Mouse (Mus musculus) left cerebral cortex, postnatal 14 days (tissue): ENCODE measurements around the gene B4galnt1. TPM values are rescaled to one million over a fixed set of nuclear protein-coding genes. Genes with fewer than 3 reads are reported as not detected.
A peak's percentile ranks its signal among the peaks of the same experiment; 100 is the strongest.

Experiments
- DNase-seq, 2 experiments: peaks; one replicate each; pipeline ENCODE4 v3.0.0; 2021 to 2022; ENCODE audit warnings: low spot score in 2 of 2, mixed read lengths in 1 of 2
- intact Hi-C: fragments of 180-260 bp; cut with DNase I; formaldehyde crosslinking; loops from one replicate; pipeline ENCODE4 v1.15.1; 2025
- total RNA-seq, 2 experiments: library from RNA; stranded (reverse); gene quantifications; 2 replicates each; pipeline ENCODE4 v1.2.3; 2021

B4galnt1 gene
- total RNA-seq, 2 experiments from 2014 or later = 108 to 110 TPM

- DNase-seq = no peak
- intact Hi-C loops = loop anchor here (2.0 kb wide), 1 partner anchor 43 kb away; no protein-coding TSS in a partner anchor
Observed at GRCm38 (mm10) chr10:127165654-127166403, 804 bp downstream of the B4galnt1 start.

GRCm38 (mm10) chr10:127166404-127166715, 1.3 kb downstream of the B4galnt1 start:
- intact Hi-C loops = no loop called here
- no peak for DNase-seq

GRCm38 (mm10) chr10:127166771-127167613, 2.0 kb downstream of the B4galnt1 start:
- DNase-seq = no peak
- intact Hi-C loops = no loop called here

- intact Hi-C loops = no loop called here
- DNase-seq = no peak
Observed at GRCm38 (mm10) chr10:127167614-127168192, 2.7 kb downstream of the B4galnt1 start.

- no peak for DNase-seq
- intact Hi-C loops = loop anchor here (5.0 kb wide), 1 partner anchor 93 kb away; the partner anchor contains the start of gene Agap2
Observed at GRCm38 (mm10) chr10:127170002-127170401, 5.0 kb downstream of the B4galnt1 start.

GRCm38 (mm10) chr10:127170837-127171272, 5.8 kb downstream of the B4galnt1 start:
- intact Hi-C loops = loop anchor here (5.0 kb wide), 1 partner anchor 94 kb away; the partner anchor contains the start of gene Agap2
- DNase-seq = no peak

DNA sequence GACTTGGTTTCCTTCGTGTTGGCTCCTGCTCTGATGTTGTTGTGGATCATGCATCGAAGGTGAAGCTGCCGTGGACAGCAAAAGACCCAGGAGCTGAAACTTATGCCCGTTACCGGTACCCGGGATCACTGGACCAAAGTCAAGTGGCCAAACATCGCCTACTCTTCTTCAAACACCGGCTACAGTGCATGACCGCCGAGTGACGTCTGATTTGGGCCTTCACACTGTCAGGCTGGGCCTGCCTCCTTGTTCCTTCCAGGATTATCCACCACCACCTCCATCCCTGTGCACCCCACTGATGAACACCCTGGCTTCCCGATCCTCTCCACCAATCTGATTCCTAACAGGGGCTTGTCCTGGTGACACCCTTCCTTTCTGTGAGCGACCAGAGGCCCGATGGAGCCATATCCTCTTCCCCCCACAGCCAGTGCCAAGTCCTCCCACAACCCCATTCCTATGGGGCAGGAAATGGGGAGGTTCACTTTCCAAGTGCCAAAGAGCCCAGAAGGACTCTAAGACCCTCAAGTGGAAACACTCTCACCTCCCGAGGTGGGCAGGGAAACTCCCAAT, 6.7 kb downstream of the B4galnt1 start:
- intact Hi-C loops = loop anchor here (5.0 kb wide), 1 partner anchor 94 kb away; the partner anchor contains the start of gene Agap2
- no peak for DNase-seq

DNA sequence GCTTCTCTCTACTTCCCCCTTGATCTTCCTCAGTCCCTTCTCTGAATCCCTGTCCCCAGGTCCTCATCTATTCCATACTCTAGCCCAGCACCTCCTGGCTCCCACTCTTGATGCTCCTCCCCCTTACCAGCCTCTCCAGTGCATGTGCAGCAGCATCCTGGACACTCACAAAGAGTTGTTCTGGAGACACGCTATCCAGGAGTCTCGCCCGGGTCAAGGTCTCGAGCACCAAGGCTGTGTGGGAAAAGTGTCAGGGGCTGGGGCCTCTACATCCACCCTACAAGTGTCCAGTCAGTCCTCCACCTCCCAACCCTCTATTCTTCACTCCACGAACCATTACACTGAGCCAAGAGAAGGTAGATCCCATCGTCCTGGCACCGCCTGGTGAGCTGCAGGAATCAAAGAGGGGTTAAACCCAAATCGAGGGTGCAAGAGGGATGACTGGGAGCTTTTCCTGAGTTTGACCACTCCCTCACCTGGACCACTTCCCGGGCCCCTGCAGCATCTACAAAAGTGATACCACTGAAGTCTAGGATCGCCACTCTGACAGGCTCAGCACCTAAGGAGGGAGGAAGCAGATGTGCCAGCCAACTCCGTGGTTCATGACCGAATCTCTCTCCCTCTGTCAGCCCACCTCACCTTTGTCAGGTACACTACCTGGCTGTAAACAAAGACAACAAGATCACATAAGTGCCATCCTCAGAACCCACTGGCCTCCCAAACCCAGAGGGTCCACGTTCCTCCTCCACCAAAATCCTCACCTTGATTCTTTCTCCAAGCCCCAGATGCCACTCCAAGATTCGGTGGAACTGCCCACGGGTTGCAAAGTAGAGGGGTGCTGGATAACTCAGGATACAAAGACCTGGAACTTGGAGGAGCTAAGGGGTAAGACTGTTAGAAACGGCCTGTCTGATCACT, 8.4 kb downstream of the B4galnt1 start:
- DNase-seq = no peak
- intact Hi-C loops = loop anchor here (5.0 kb wide), 1 partner anchor 96 kb away; the partner anchor contains the start of gene Agap2

GRCm38 (mm10) chr10:127174170-127174569, 9.1 kb downstream of the B4galnt1 start:
- intact Hi-C loops = loop anchor here (5.0 kb wide), 1 partner anchor 97 kb away; the partner anchor contains the start of gene Agap2
- DNase-seq = no peak

- intact Hi-C loops = no loop called here
- no peak for DNase-seq
Observed at GRCm38 (mm10) chr10:127176228-127176627, 11.2 kb downstream of the B4galnt1 start.

DNA sequence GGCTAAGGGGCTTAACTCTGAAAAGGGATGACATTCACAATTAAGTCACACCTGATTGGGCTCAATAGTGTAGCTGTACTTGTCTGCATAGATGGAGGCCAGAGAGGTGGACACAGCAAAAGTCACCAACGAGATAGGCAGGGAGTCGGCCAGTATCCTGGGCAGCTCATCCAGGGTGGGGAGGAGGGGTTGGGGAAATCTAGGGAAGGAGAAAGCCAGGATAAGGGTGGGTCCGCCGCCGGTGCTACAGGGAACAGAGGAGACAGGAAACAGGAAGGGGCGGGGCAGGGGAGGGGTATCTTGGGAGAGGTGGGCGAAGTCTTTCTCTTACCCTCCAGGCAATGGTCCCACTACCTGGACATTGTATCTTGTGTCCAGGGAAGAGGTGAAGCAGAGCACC, 11.7 kb downstream of the B4galnt1 start:
- no peak for DNase-seq
- intact Hi-C loops = loop anchor here (1.0 kb wide), 1 partner anchor 53 kb away; no protein-coding TSS in a partner anchor

DNA sequence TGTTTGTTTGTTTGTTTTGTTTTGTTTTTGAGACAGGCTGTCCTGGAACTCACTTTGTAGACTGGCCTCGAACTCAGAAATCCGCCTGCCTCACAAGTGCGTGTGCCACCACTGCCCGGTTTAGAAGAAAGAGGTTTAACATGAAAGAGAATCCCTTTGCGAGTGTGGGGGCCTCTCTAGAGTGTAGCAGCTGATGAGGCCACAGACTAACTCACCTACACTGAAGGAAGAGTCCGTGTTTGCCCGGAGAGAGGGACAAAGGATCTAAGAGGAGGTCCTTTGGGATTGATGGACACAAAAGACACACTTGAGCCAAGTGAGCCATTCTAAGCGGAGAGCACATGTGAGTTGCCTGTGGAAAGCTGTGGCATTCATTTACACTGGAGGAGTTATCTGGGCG, 12.2 kb downstream of the B4galnt1 start:
- no peak for DNase-seq
- intact Hi-C loops = loop anchor here (1.0 kb wide), 1 partner anchor 52 kb away; no protein-coding TSS in a partner anchor

DNA sequence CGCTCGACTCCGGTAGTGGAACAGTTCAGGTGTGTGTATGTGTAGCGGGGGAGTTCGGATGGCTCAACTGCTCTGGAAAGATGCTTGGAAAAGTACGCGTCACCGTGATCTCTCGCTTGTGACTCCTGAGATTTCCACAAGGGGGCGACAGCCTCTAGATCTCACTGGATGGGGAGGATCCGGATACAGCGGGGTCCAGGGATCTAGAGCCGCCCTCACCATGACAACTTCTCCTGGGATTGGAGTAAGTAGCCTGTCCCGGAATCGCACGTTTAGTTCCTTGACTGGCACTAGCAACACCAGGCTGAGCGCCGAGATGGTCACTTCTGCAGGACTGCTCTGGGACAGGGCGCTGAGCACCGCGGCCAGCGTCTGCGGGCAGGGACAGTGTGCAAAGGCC, 12.7 kb downstream of the B4galnt1 start:
- intact Hi-C loops = loop anchor here (1.0 kb wide), 1 partner anchor 52 kb away; no protein-coding TSS in a partner anchor
- DNase-seq = peak; percentile 84 to 86

DNA sequence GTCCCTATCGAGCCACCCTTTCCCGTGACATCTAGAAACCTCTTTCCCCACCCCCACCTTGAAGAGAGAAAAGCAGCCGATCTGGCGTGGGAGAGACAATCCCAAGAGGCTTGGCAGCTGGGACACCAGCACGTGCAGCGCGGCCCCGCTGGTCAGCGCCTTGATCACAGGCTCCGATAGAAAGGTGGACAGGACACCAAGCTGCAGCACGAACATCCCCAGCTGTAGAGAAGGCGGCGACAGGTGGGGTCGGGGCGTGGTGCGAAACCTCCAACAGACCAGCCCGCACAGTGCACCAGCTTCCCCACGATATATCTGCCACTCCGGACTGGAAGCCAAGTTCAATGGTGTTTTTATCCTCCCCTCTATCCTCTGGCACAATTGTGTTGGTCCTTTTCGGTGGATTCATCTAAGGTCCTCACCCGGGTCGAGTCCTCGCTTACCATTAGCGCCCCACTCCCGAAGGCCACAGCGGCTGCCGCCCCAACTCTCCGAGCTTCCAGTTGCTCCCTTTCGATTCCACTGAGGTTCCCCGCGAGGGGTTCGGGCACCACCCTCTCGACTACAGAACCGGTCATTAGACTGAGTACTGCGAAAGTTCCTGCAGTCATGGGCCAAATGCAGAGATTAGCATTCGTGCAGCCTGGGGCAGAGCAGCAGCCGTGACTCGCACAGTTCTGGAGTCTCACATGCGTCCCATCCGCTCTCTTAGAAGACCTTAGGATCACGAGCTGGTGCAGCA, 13.4 kb downstream of the B4galnt1 start:
- no peak for DNase-seq
- intact Hi-C loops = no loop called here

GRCm38 (mm10) chr10:127179871-127180694, 15.1 kb downstream of the B4galnt1 start, which contains the start of gene Slc26a10:
Slc26a10 (minus strand) TSS chr10:127180645.
- DNase-seq = no peak
- intact Hi-C loops = no loop called here

- DNase-seq = no peak
- intact Hi-C loops = no loop called here
Observed at GRCm38 (mm10) chr10:127180695-127181047, 15.6 kb downstream of the B4galnt1 start.

- no peak for DNase-seq
- intact Hi-C loops = no loop called here
Observed at GRCm38 (mm10) chr10:127181566-127181965, 16.5 kb downstream of the B4galnt1 start.
